Mouse (Mus musculus) left cerebral cortex, postnatal 14 days (tissue): ENCODE data around the gene Grb7. TPM values are rescaled to one million over a fixed set of nuclear protein-coding genes. Genes with fewer than 3 reads are reported as not detected.

Experiments
- DNase-seq, 2 experiments: peaks; one replicate each; pipeline ENCODE4 v3.0.0; 2021 to 2022; ENCODE audit warnings: low spot score in 2 of 2, mixed read lengths in 1 of 2
- intact Hi-C: fragments of 180-260 bp; cut with DNase I; formaldehyde crosslinking; loops from one replicate; pipeline ENCODE4 v1.15.1; 2025
- long read RNA-seq, 2 experiments: library from polyadenylated mRNA; stranded (forward); transcript quantifications; one replicate each; pipeline ENCODE4 v2.0.0; 2021
- total RNA-seq, 2 experiments: library from RNA; stranded (reverse); gene quantifications; 2 replicates each; pipeline ENCODE4 v1.2.3; 2021

The Grb7 gene
- 1 to 10 TPM; 1.6 to 4.4 TPM for total RNA-seq
- long read RNA-seq, experiment 1, partial matches to known transcripts: 0 of 4 reads
- long read RNA-seq, experiment 1, other reads (novel, unspliced or antisense): 1 of 4 reads
- long read RNA-seq, experiment 2, partial matches to known transcripts: 1 of 2 reads
- long read RNA-seq, experiment 2, other reads (novel, unspliced or antisense): 0 of 2 reads

- DNase-seq: no peak
- intact Hi-C loops: no loop called here
Measured at GRCm38 (mm10) chr11:98446213-98446561, at the start of gene Grb7. Gene Grb7 (plus strand): TSS chr11:98446394.

- DNase-seq: no peak
- intact Hi-C loops: no loop called here
Measured at GRCm38 (mm10) chr11:98397946-98398345, 48.2 kb upstream of the Grb7 start.

GRCm38 (mm10) chr11:98400161-98400726 lies 46.0 kb upstream of the Grb7 start, which contains the start of gene Pgap3:
Gene Pgap3 (minus strand): TSS chr11:98400490.
- intact Hi-C loops: no loop called here
- peak; percentile 88 to 92 for DNase-seq

- intact Hi-C loops: no loop called here
- no peak for DNase-seq
Measured at GRCm38 (mm10) chr11:98400816-98401215, 45.4 kb upstream of the Grb7 start.

DNA sequence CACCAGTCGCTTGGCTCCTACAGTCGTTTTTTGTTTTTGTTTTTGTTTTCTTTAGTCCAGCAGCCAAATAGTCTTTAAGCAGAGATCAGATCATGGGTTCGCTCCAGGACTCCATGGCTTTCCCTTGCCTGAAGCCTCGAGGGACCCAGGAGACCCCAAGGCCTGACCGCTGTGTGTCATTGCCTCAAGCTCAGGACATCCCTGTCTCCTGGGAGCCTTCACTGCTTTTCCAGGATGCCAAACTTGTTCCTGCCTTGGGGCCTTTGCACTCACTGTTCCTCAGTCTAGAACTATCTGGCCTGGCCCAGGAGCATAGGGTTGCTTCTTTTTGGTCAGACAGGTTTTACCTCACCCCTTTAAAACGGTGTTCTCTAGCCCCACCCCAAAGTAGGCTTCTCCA lies 39.6 kb upstream of the Grb7 start:
- intact Hi-C loops: no loop called here
- DNase-seq: no peak

DNA sequence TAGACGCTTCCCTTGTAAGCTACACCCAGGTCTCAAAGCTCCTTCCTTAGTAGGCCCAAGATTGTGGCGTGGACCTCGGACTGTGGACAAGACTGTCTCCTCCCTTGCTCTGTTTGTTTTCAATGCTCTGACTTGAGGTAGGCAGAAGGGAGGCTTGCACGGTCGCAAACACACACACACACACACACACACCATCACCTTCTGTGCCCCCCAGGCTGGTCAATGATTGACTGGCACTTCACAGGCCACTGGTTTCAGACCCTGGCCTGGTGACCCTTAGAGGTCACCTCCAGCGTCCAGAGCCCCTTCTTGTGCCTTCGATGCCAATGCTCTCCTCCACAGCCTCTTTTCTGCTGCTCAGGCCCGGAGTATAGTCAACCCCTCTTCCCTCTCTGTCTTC lies 37.3 kb upstream of the Grb7 start:
- intact Hi-C loops: no loop called here
- DNase-seq: no peak

DNA sequence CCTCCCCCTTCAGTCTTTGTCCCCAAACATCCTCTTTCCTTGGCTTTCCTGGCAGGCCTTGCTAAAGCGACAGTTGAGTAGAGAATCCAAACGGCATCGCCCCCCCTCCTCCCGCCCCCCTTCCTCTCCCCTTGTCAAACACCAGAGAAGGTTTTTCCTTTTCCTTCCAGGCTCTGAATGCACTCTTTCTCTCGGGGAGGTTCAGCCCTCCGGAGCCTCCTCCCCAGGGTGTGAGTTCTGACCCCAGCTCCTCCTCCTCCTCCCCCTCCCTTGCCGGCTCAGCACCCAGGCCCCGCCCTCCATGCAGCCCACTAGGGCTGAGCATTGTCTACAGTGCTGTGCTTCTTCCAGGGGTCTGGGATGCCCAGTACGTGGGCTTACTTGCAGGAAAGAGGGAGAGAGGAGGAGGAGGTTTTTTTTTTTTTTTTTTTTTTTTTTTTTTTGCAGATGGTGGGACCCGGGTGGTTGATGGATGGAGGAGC lies 36.8 kb upstream of the Grb7 start:
- no peak for DNase-seq
- intact Hi-C loops: no loop called here

DNA sequence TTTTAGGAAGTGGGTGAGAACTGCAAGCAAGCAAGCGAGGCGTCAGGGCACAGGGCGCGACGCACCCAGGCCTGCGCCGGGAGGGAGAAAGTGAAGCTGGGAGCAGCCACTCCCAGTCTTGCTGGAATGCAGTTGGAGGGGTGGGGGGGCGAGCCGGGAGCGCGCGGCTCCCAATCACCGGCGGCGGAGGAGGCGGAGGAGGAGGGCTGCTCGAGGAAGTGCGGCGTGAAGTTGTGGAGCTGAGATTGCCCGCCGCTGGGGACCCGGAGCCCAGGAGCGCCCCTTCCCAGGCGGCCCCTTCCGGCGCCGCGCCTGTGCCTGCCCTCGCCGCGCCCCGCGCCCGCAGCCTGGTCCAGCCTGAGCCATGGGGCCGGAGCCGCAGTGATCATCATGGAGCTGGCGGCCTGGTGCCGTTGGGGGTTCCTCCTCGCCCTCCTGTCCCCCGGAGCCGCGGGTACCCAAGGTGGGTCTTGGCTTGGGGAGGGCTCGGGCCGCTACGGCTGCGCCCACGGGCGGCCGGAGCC lies 33.9 kb upstream of the Grb7 start, which contains the start of gene Erbb2:
Erbb2 (plus strand) TSS at position 198 of the 524 bp plus-strand sequence.
- intact Hi-C loops: no loop called here
- peak in 1 of 2 experiments; percentile 34 for DNase-seq

GRCm38 (mm10) chr11:98412797-98413301 lies 33.3 kb upstream of the Grb7 start:
- intact Hi-C loops: no loop called here
- no peak for DNase-seq

- intact Hi-C loops: no loop called here
- no peak for DNase-seq
Measured at GRCm38 (mm10) chr11:98413731-98414130, 32.5 kb upstream of the Grb7 start.

DNA sequence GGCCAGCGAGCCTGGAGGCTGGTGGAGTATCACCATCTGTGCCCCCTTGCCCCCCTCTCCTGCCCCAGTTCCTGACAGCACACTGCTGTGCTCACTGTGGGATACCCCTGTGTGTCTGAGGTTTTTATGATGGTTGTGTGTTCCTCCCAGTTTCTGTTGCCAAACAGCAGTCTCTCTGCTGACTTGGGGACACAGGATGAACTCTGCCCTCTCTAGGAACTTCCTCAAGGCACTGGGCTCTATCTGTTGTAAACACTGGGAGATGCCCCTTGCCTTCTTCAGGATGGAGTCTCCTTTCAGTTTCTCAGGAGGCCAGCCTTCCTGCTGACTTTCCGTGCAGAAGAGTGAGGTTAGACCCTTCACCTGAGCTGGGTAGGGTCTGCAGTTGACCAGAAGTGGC lies 32.0 kb upstream of the Grb7 start:
- DNase-seq: no peak
- intact Hi-C loops: no loop called here

DNA sequence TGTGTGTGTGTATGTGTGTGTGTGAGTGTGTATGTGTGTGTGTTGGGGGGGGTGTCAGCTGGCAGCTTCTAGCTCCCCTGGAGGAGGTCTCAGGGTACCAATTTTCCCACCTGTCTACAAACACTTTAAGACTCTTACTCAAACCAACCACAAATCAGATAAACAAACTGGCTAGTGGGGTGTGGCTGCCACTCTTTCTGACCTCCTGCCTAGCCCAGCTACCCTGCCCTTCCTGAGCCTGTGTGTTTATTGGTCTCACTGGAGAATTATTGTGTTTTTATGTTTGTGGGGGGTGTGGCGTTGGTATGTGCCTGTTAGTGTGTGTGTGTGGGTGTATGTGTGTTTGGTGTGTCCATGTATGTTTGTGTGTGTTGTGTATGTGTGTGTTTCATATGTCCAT lies 29.1 kb upstream of the Grb7 start:
- intact Hi-C loops: no loop called here
- no peak for DNase-seq

DNA sequence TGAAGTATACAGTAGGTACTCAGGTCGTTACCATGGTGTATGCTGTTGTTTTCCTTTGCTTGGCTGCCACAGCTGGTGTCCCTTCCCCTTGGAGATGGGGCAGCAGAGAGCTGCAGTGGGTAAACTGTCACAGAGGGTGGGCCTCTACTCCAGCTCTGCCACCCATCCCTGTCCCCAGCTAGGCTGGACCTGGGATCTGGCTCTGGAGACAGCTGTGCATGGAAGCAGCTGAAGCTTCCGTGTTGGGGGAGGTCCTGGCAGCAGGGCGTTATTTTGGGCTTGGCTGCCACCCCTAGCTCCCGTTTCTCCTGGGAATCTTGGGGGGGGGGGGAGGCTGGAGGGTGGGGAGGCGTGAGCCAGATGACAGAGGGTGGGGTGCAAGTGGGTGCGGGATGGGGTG lies 27.9 kb upstream of the Grb7 start:
- no peak for DNase-seq
- intact Hi-C loops: no loop called here

- no peak for DNase-seq
- intact Hi-C loops: no loop called here
Measured at GRCm38 (mm10) chr11:98418939-98419547, 27.2 kb upstream of the Grb7 start.

DNA sequence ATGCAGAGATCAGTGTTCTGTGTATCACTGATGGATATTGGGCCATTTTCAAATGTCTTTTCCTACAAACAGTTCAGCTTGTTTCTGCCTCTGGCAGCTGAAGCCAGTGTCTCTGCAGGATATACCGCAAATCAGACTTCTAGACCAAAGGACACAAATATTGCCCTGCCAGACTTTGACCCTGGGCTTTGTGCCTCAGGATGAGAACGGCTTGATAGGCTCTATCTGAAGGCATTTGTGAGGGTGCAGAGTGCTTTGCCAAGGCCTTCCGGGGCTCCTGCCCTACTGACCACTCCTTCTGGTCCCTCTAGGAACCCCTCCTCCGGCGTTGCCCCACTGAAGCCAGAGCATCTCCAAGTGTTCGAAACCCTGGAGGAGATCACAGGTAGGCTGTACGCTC lies 19.6 kb upstream of the Grb7 start:
- intact Hi-C loops: no loop called here
- no peak for DNase-seq

DNA sequence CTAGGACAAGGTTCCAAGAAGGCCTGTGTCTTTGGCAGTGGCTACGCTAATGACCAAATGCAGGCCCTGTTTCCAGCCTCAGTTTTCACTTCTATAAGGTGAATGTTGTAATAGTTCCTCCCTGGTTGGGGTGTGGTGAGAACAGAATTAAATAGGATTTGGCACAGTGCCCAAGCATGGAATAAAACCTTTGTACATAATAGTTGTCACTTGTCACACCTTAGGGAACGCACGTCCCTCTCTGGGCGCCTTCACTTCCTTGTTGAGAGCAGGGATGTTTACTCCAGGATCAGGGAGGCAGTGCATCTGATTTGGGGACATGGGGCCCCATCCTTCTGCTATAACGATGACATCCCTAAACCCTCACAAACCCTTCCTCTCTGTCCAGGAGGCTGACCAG lies 17.8 kb upstream of the Grb7 start:
- intact Hi-C loops: no loop called here
- DNase-seq: no peak

DNA sequence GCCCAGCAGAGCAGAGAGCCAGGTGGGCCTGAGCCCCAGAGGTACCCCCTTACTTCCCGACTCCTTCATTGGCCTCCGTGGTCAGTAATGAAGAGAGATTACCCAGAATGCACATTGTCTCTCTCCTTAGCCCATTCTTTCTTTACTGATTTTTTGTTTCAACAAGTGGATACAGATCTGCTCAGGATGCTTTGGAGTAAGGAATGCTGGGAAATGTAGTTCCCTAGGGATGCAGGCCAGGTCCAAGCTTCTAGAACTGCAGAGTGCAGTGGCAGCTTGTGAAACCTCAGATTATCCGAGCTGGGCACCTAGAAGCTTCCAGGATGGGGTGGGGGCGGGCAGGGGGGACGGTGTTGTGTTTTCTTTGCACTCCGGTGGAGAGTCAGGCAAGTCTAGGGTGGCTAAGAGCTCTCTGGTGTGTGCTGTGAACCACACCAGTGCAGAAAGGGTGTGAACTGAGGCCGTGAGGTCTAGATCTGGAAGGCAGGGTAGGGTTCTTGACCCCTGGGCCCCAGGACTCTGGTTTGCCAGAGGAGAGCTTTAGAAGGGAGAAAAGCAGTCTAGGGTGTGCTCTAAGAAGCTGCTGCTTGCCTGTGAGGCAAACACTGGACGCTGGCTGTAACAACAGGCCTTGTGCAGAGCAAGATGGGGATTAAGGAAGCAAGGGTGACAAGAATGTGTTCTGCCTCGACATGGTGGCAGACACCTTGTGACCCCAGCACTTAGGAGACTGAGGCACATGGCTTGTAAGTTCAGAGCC lies 14.3 kb upstream of the Grb7 start:
- DNase-seq: no peak
- intact Hi-C loops: no loop called here

GRCm38 (mm10) chr11:98435723-98436122 lies 10.5 kb upstream of the Grb7 start:
- intact Hi-C loops: loop anchor here (5.0 kb wide), 1 partner anchor 88 kb away; the partner anchor contains the start of gene Ppp1r1b
- no peak for DNase-seq

GRCm38 (mm10) chr11:98437441-98437840 lies 8.8 kb upstream of the Grb7 start:
- DNase-seq: no peak
- intact Hi-C loops: loop anchor here (5.0 kb wide), 1 partner anchor 90 kb away; the partner anchor contains the start of gene Ppp1r1b
